Mouse (Mus musculus): ENCODE results near the gene Mrgprb5. TPM values are rescaled to one million over a fixed set of nuclear protein-coding genes. Genes with fewer than 3 reads are reported as not detected.
"Not testable (repeated sequence)": the region's sequence is repeated elsewhere in the genome, so short reads cannot be mapped to it uniquely, and the experiment has no call there.

The Mrgprb5 gene
- polyA plus RNA-seq (2012; ENCODE audit: insufficient read depth, low replicate concordance) = not detected in 2 replicates

- H3K27me3 ChIP-seq (replicated peaks) = no peaks in the 10 kb centered on the region
- no peaks in the 10 kb centered on the region for H3K4me1 ChIP-seq
- H3K9me3 ChIP-seq = 0 out of 2 replicates have a peak, but pooled peaks cover 9% of the 10 kb centered on the region
- TF ChIP-seq FLI1 (IDR thresholded peaks at IDR 0.05; ENCODE audit: low read length) (no peak), GATA1 (IDR thresholded peaks at IDR 0.05; ENCODE audit: borderline replicate concordance, low read length) (no peak)
- no peaks in the 10 kb centered on the region for H3K36me3 ChIP-seq (replicated peaks; ENCODE audit: low read length)
- H3K4me3 ChIP-seq (replicated peaks) = no peak within 1 kb of the TSS
These were observed at the start of gene Mrgprb5 for GRCm38 (mm10) chr7:48168919-48169318. Mrgprb5 (minus strand) TSS chr7:48169019.

GRCm38 (mm10) chr7:48199188-48199587 lies 30.4 kb upstream of the Mrgprb5 start, which contains the start of gene Mrgprb4:
Mrgprb4 (minus strand) TSS chr7:48199288.
- Histone ChIP-seq H3K4me1 (no peaks in the 10 kb centered on the region), H3K4me3 (replicated peaks) (no peak within 1 kb of the TSS), H3K27me3 (replicated peaks) (no peaks in the 10 kb centered on the region), H3K36me3 (replicated peaks; ENCODE audit: low read length) (no peaks in the 10 kb centered on the region), H3K9me3 (no peaks in the 10 kb centered on the region)
- TF ChIP-seq GATA1 (IDR thresholded peaks at IDR 0.05; ENCODE audit: borderline replicate concordance, low read length) (no peak), FLI1 (IDR thresholded peaks at IDR 0.05; ENCODE audit: low read length) (no peak)

DNA sequence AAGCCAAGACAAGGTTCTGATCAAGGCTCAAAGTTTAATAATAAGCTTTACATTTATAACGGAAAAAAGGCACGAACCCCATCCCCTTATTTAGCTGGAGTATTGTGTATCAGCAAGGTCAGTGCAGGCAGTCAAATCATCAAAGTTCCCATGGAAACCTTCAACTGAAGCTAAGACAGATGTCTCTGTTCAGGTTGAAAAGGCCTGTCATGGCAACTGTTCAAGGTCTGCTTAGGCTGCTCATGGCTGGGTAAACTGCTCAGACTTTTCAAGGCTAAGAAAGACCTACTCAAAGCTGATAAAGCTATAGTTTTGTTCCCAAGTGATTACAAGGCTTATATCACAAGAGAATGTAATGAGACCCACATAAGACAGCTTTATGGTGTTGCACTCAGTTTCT lies 1.3 kb downstream of the Mrgprb5 start:
- H3K36me3 ChIP-seq (replicated peaks; ENCODE audit: low read length) = no peaks in the 10 kb centered on the region
- H3K4me3 ChIP-seq (replicated peaks) = no peak overlapping the region
- H3K27me3 ChIP-seq (replicated peaks) = no peaks in the 10 kb centered on the region
- no peaks in the 10 kb centered on the region for H3K4me1 ChIP-seq
- H3K9me3 ChIP-seq = 0 out of 2 replicates have a peak, but pooled peaks cover 9% of the 10 kb centered on the region
- no peak for TF ChIP-seq GATA1 (IDR thresholded peaks at IDR 0.05; ENCODE audit: borderline replicate concordance, low read length)
- no peak for TF ChIP-seq FLI1 (IDR thresholded peaks at IDR 0.05; ENCODE audit: low read length)

GRCm38 (mm10) chr7:48138248-48138702 lies 30.5 kb downstream of the Mrgprb5 start:
- peaks cover 13% of the 10 kb centered on the region; the same call in 1 of the 2 replicates for H3K9me3 ChIP-seq
- H3K36me3 ChIP-seq (replicated peaks; ENCODE audit: low read length) = no peaks in the 10 kb centered on the region
- no peak for TF ChIP-seq GATA1 (IDR thresholded peaks at IDR 0.05; ENCODE audit: borderline replicate concordance, low read length)
- TF ChIP-seq FLI1 (IDR thresholded peaks at IDR 0.05; ENCODE audit: low read length) = no peak
- peaks cover 13% of the 10 kb centered on the region for H3K4me1 ChIP-seq
- peaks cover 5% of the 10 kb centered on the region for H3K27me3 ChIP-seq (replicated peaks)
- peak overlapping the region; percentile 86 for H3K4me3 ChIP-seq (replicated peaks)

DNA sequence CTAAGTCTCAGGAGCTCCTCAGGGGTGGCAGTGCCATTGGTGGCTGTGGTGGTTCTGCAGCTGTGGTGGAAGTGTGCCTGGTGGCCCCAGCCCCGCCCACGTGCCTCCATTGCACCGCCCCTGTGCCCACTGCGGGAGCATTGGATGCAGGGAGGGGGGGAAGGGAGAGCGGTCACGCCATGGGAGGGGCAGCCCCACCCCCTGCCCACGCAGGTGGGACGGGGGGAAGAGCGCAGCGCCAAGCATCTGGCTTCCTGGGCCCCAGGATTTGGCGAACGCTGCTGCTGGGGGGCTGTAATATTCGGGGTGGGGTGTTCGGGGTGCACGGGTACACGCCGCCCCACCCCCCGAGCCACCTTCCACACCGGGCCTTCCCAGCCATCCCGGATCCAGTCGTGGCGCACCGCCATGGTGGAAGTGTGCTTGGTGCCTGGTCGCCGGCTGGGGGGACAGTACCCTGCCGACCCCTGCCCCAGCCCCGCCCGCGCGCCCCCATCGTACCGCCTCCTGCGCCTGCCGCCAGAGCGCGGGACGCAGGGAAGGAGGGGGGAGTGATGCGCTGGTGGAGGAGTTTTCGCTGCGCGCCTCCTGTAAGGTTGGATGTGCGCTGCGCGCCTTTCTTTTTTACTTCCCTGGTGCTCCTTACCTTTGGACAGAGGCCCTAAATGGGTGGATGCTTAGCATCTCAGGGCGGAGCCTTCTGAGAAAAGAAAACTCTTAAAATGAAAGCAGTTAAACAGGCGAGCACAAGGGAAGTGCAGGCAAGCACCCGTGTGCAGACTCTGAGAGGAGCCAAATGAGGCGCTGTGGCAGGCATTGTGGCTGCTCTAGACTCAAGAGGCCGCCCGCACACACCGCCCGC lies 31.4 kb downstream of the Mrgprb5 start:
- no peaks in the 10 kb centered on the region for H3K36me3 ChIP-seq (replicated peaks; ENCODE audit: low read length)
- no peak for TF ChIP-seq GATA1 (IDR thresholded peaks at IDR 0.05; ENCODE audit: borderline replicate concordance, low read length)
- TF ChIP-seq FLI1 (IDR thresholded peaks at IDR 0.05; ENCODE audit: low read length) = no peak
- H3K4me3 ChIP-seq (replicated peaks) = peak overlapping the region; percentile 86
- H3K9me3 ChIP-seq = peaks cover 13% of the 10 kb centered on the region; the same call in 1 of the 2 replicates
- peaks cover 5% of the 10 kb centered on the region for H3K27me3 ChIP-seq (replicated peaks)
- H3K4me1 ChIP-seq = peaks cover 13% of the 10 kb centered on the region

GRCm38 (mm10) chr7:48132674-48133073 lies 36.1 kb downstream of the Mrgprb5 start:
- Histone ChIP-seq H3K9me3 (peaks cover 3% of the 10 kb centered on the region; the same call in 1 of the 2 replicates), H3K27me3 (replicated peaks) (peaks cover 3% of the 10 kb centered on the region), H3K4me1 (peaks cover 6% of the 10 kb centered on the region), H3K36me3 (replicated peaks; ENCODE audit: low read length) (no peaks in the 10 kb centered on the region), H3K4me3 (replicated peaks) (no peak overlapping the region)
- no peak for TF ChIP-seq GATA1 (IDR thresholded peaks at IDR 0.05; ENCODE audit: borderline replicate concordance, low read length)
- no peak for TF ChIP-seq FLI1 (IDR thresholded peaks at IDR 0.05; ENCODE audit: low read length)

- H3K36me3 ChIP-seq (replicated peaks; ENCODE audit: low read length); H3K4me3 ChIP-seq (replicated peaks); H3K27me3 ChIP-seq (replicated peaks); H3K4me1 ChIP-seq; H3K9me3 ChIP-seq: not testable (repeated sequence)
These were observed 36.6 kb downstream of the Mrgprb5 start for GRCm38 (mm10) chr7:48132247-48132646.

- not testable (repeated sequence) for H3K4me3 ChIP-seq (replicated peaks); H3K9me3 ChIP-seq; H3K27me3 ChIP-seq (replicated peaks); H3K4me1 ChIP-seq; H3K36me3 ChIP-seq (replicated peaks; ENCODE audit: low read length)
These were observed 37.0 kb downstream of the Mrgprb5 start for GRCm38 (mm10) chr7:48131820-48132219.

DNA sequence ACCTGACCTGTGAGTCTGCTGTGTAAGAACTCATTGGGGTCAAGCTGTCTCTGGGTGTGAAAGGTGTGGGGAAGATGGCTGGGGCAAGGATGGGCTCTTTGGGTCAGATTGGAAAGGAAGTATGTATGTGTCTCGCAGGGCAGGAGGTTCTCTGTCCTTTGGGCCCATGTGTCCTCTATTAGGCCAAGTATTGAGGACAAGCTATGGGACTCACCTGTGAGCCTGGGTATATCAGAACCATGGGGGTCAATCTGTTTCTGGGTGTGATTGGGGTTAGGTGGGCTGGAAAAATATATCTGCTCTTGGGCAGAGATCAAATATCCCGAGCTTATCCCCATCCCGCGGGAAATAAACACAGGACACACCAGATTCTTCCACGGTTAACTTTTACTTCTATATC lies 45.0 kb downstream of the Mrgprb5 start:
- Histone ChIP-seq H3K36me3 (replicated peaks; ENCODE audit: low read length) (no peaks in the 10 kb centered on the region), H3K9me3 (no peaks in the 10 kb centered on the region), H3K27me3 (replicated peaks) (no peaks in the 10 kb centered on the region), H3K4me3 (replicated peaks) (no peak overlapping the region), H3K4me1 (no peaks in the 10 kb centered on the region)
- TF ChIP-seq FLI1 (IDR thresholded peaks at IDR 0.05; ENCODE audit: low read length) (no peak), GATA1 (IDR thresholded peaks at IDR 0.05; ENCODE audit: borderline replicate concordance, low read length) (no peak)

Other genes starting within 250 kb of the Mrgprb5 start
- gene Mrgpra4, start 186.9 kb downstream of the Mrgprb5 start, polyA plus RNA-seq (2012; ENCODE audit: insufficient read depth, low replicate concordance) = not detected in 2 replicates
- not detected in 2 replicates for gene Mrgprx1, start 141.4 kb downstream of the Mrgprb5 start, polyA plus RNA-seq (2012; ENCODE audit: insufficient read depth, low replicate concordance)
- gene Mrgprb4, start 30.3 kb upstream of the Mrgprb5 start, polyA plus RNA-seq (2012; ENCODE audit: insufficient read depth, low replicate concordance) = not detected in 2 replicates
- gene Mrgprb8, start 219.5 kb upstream of the Mrgprb5 start, polyA plus RNA-seq (2012; ENCODE audit: insufficient read depth, low replicate concordance) = not detected in 2 replicates